8 mouse cellular contexts compared by ENCODE assay signal in the genomic region with DNA sequence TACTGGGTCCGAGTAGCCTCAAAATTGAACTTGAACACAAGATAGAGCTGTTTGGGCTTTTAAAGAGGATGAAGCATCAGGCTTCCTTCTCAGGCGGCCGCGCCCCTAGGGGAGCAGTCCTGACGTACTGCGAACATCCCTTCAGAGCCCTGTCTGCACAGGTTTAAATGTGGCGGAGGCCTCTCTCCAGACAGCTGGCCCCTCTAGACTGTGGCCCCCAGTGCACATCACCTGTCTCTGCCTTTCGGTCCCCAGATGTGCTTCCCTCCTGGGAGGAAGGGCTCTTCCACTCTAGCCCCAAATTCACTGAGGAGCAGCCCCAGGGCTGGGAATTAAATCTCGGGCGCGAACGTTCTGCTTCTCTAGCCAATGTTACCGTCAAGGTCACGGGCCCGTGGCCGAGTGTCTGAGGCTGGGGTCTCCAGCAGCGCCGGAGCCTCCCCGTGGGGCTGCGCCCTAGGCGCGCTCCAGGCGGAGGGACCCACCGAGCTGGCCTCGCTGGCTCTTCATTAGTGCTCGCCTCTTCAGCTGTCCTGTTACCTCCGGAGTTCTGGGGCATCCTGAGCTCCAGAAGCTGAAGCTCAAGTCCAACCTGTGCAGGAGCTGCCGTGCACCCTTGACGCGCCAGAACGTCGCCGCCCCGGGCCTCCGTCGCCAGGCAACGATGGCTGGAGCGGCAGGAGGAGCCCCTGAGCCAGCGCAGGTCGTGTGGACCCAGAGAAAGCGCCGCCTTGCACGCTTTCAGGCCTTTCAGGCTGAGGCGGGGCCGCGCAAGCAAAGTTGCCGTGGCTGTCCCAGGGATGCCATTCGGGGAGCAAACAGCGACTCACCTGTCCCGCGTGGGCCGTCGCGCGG. TPM values are rescaled to one million over a fixed set of nuclear protein-coding genes. Genes with fewer than 3 reads are reported as not detected.
DNase-seq lines count a peak whose midpoint lies in the region; ATAC-seq and TF ChIP-seq lines count a peak whose summit lies in the region.

No protein-coding gene starts in this region.

- no peak for TF ChIP-seq CTCF in liver, postnatal 0 days (IDR thresholded peaks at IDR 0.05; ENCODE audit: low read depth)

- peak overlapping the region; percentile 82 for H3K9ac ChIP-seq in embryonic facial prominence, embryonic 13.5 days
- H3K9ac ChIP-seq in liver, postnatal 0 days (replicated peaks), result no peak overlapping the region

- peaks cover 55% of the 10 kb centered on the region for H3K27me3 ChIP-seq in embryonic facial prominence, embryonic 13.5 days
- H3K27me3 ChIP-seq in liver, postnatal 0 days (ENCODE audit: insufficient read depth, low read length), result peaks cover 44% of the 10 kb centered on the region

- no peaks in the 10 kb centered on the region for H3K36me3 ChIP-seq in embryonic facial prominence, embryonic 13.5 days
- no peaks in the 10 kb centered on the region for H3K36me3 ChIP-seq in liver, postnatal 0 days (replicated peaks; ENCODE audit: insufficient read depth, low read length)

- H3K4me3 ChIP-seq in embryonic facial prominence, embryonic 13.5 days, result peak overlapping the region; percentile 65
- peak overlapping the region; percentile 27 for H3K4me3 ChIP-seq in liver, postnatal 0 days (ENCODE audit: low read depth, low read length)

- 5% methylated on average over 55 of the region's 55 CpGs for WGBS in embryonic facial prominence, embryonic 13.5 days
- WGBS in liver, postnatal 0 days (ENCODE audit: insufficient replicate concordance), result 10% methylated on average over 55 of the region's 55 CpGs

- H3K27ac ChIP-seq in embryonic facial prominence, embryonic 13.5 days, result peak overlapping the region; percentile 66; the same call in 1 of the 2 replicates
- H3K27ac ChIP-seq in liver, postnatal 0 days (ENCODE audit: low read depth), result no peak overlapping the region

- peaks cover 19% of the 10 kb centered on the region for H3K4me1 ChIP-seq in embryonic facial prominence, embryonic 13.5 days
- H3K4me1 ChIP-seq in liver, postnatal 0 days (ENCODE audit: insufficient read depth), result peaks cover 2% of the 10 kb centered on the region; the same call in 1 of the 2 replicates

- H3K4me2 ChIP-seq in embryonic facial prominence, embryonic 13.5 days, result peak overlapping the region; percentile 98
- H3K4me2 ChIP-seq in liver, postnatal 0 days (ENCODE audit: low read depth, low read length), result peak overlapping the region; percentile 58

- DNase-seq in adrenal gland, adult (ENCODE audit: inconsistent age in 2 of 2, low spot score in 1 of 2), result peak; percentile 30 to 45
- no peak for DNase-seq in adrenal gland, adult 8-10 months
- DNase-seq in Muller cell, postnatal 12 days (ENCODE audit: inconsistent ontology term), result peak; percentile 61
- DNase-seq in kidney, adult 11 months, result peak; percentile 37
- no peak for DNase-seq in liver, postnatal 0 days
- DNase-seq in testis, postnatal 14 days (ENCODE audit: low spot score), result peak; percentile 13

- no peak for TF ChIP-seq EP300 in liver, postnatal 0 days (IDR thresholded peaks at IDR 0.05; ENCODE audit: low read depth)

- peak; percentile 72 for ATAC-seq in embryonic facial prominence, embryonic 13.5 days (ENCODE audit: insufficient number of reproducible peaks, insufficient read depth, low FRiP score, low TSS enrichment, low read depth)
- no peak for ATAC-seq in liver, postnatal 0 days
- ATAC-seq in megakaryocyte progenitor cell, adult 5-6 weeks (replicated peaks; ENCODE audit: poor library complexity), result no peak

- no peaks in the 10 kb centered on the region for H3K9me3 ChIP-seq in embryonic facial prominence, embryonic 13.5 days
- no peaks in the 10 kb centered on the region for H3K9me3 ChIP-seq in liver, postnatal 0 days (ENCODE audit: low read length)

RNA-seq across cellular contexts. Expression of a gene that starts 0.8 kb away (rescaled TPM):
- total RNA-seq in adrenal gland, adult 8-10 months (2022), result 10 to 100 TPM in 2 of 4 experiments, 1 to 10 TPM in 2; 8.9 to 20.2 (median 13.4) TPM
- polyA plus RNA-seq in embryonic facial prominence, embryonic 13.5 days (2015; fragmentation: Nextera tagmentation; extraction: Ambion mirVana), result 9.5 and 10.3 TPM in 2 replicates
- polyA plus RNA-seq in liver, postnatal 0 days (2015; fragmentation: Nextera tagmentation; extraction: Ambion mirVana), result 0.02 and 0.08 TPM in 2 replicates
- total RNA-seq in megakaryocyte progenitor cell, adult 5-6 weeks (2015), result not detected in 2 replicates
- total RNA-seq in megakaryocyte progenitor cell, adult 5-6 weeks (2017), result not detected in 2 replicates

RNA-seq across cellular contexts. Expression of a gene that starts 37.9 kb away (rescaled TPM):
- not detected for total RNA-seq in adrenal gland, adult 8-10 months (2022)
- 0.34 and 0.44 TPM in 2 replicates for polyA plus RNA-seq in embryonic facial prominence, embryonic 13.5 days (2015; fragmentation: Nextera tagmentation; extraction: Ambion mirVana)
- not detected in 2 replicates for polyA plus RNA-seq in liver, postnatal 0 days (2015; fragmentation: Nextera tagmentation; extraction: Ambion mirVana)
- total RNA-seq in megakaryocyte progenitor cell, adult 5-6 weeks (2015), result not detected in 2 replicates
- total RNA-seq in megakaryocyte progenitor cell, adult 5-6 weeks (2017), result not detected in 2 replicates

RNA-seq across cellular contexts. Expression of a gene that starts 57.7 kb away (rescaled TPM):
- total RNA-seq in adrenal gland, adult 8-10 months (2022), result 10 to 100 TPM; 10.3 to 19.0 (median 12.7) TPM
- polyA plus RNA-seq in embryonic facial prominence, embryonic 13.5 days (2015; fragmentation: Nextera tagmentation; extraction: Ambion mirVana), result 0.21 and 0.22 TPM in 2 replicates
- not detected in 2 replicates for polyA plus RNA-seq in liver, postnatal 0 days (2015; fragmentation: Nextera tagmentation; extraction: Ambion mirVana)
- not detected in 2 replicates for total RNA-seq in megakaryocyte progenitor cell, adult 5-6 weeks (2015)
- not detected in 2 replicates for total RNA-seq in megakaryocyte progenitor cell, adult 5-6 weeks (2017)

Comparison
In these comparisons a context has a peak if more than half of its experiments do, and no peak if none do; other contexts are left out.
1. DNase-seq: peak in adrenal gland, adult (2 of 2), Muller cell, postnatal 12 days (single experiment), kidney, adult 11 months (single experiment) and testis, postnatal 14 days (single experiment); none in adrenal gland, adult 8-10 months (single experiment) and liver, postnatal 0 days (single experiment).
2. RNA of a gene that starts 0.8 kb away (total RNA-seq): 8.9 to 20.2 TPM in adrenal gland, adult 8-10 months; not detected in megakaryocyte progenitor cell, adult 5-6 weeks; every median in the first group is over 4 times any median in the second.
3. RNA of a gene that starts 57.7 kb away (total RNA-seq): 10.3 to 19.0 TPM in adrenal gland, adult 8-10 months; not detected in megakaryocyte progenitor cell, adult 5-6 weeks; every median in the first group is over 10 times any median in the second.